Mouse (Mus musculus) MEL (cell line): ENCODE results near the gene Mpp3.

Experiments
- CTCF ChIP-seq, 3 experiments: IDR thresholded peaks in 2 of 3; conservative IDR thresholded peaks in 1 of 3; 2 replicates each; pipeline ENCODE4 v1.5.1; 2011 to 2012; ENCODE audit warnings: low read length in 3 of 3, low read depth in 2 of 3, mild to moderate bottlenecking in 2 of 3, improper control_type of control experiment in 1 of 3, inconsistent platforms in 1 of 3, mixed read lengths in 1 of 3, moderate library complexity in 1 of 3; ENCODE audit not compliant: control insufficient read depth in 1 of 3, insufficient read depth in 1 of 3, poor library complexity in 1 of 3, severe bottlenecking in 1 of 3
- E2F4 ChIP-seq: IDR thresholded peaks from 2 replicates; pipeline ENCODE4 v1.6.1; 2011; ENCODE audit warnings: low read depth, low read length, improper control_type of control experiment, borderline replicate concordance
- HCFC1 ChIP-seq: IDR thresholded peaks from 2 replicates; pipeline ENCODE4 v1.6.1; 2012; ENCODE audit warnings: low read depth, mild to moderate bottlenecking, inconsistent platforms, low read length, improper control_type of control experiment, moderate library complexity
- POLR2A ChIP-seq, 2 experiments: IDR thresholded peaks; 2 replicates each; pipeline ENCODE4 v1.6.1; 2011 to 2012; ENCODE audit warnings: low read length in 2 of 2, mild to moderate bottlenecking in 2 of 2, control low read depth in 1 of 2, improper control_type of control experiment in 1 of 2, low read depth in 1 of 2, moderate library complexity in 1 of 2; ENCODE audit not compliant: control insufficient read depth in 1 of 2, insufficient read depth in 1 of 2, poor library complexity in 1 of 2

DNA sequence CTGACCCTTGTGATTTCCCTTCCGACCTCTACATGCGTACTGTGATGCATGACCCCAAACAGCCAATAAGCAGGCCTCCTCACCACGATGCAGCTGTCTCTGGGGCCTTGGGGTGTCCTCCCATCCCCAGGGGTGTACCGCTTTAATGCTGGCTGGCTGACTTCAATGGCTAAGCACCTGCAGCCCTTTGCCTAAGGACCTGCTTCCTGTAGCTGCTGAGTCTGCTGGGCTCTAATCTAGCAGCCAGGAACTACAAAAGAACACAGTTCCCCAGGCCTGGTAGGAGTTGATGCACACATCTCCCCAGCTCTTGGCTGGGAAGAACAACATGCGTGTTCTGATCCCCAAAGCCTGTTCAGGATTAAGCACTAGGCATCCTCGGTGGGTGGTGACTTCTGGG is 12.8 kb downstream of the Mpp3 start:
- TF ChIP-seq CTCF (IDR thresholded peaks at IDR 0.05 in 2 of 3, conservative IDR thresholded peaks at IDR 0.05 in 1 of 3; ENCODE audit: control insufficient read depth in 1 of 3, insufficient read depth in 1 of 3, low read depth in 2 of 3, low read length in 3 of 3, poor library complexity in 1 of 3, severe bottlenecking in 1 of 3) (no peak), E2F4 (no peak), POLR2A (IDR thresholded peaks at IDR 0.05; ENCODE audit: control insufficient read depth in 1 of 2, insufficient read depth in 1 of 2, low read depth in 1 of 2, low read length in 2 of 2, poor library complexity in 1 of 2) (no peak), HCFC1 (no peak)
